Mouse (Mus musculus) adrenal gland, postnatal 10 days (tissue): ENCODE measurements around the gene Sorbs1. TPM values are rescaled to one million over a fixed set of nuclear protein-coding genes. Genes with fewer than 3 reads are reported as not detected.
A peak's percentile ranks its signal among the peaks of the same experiment; 100 is the strongest.

Experiments used
- DNase-seq: peaks from one replicate; pipeline ENCODE4 v3.0.0; 2021; ENCODE audit warnings: mixed read lengths
- total RNA-seq, 2 experiments: library from RNA; stranded (reverse); gene quantifications; 2 replicates each; pipeline ENCODE4 v1.2.3; 2021

Gene Sorbs1
- total RNA-seq, 2 experiments from 2014 or later = 172 to 181 TPM

GRCm38 (mm10) chr19:40436465-40437200 is 76.9 kb downstream of the Sorbs1 start:
- peak; percentile 84 for DNase-seq

GRCm38 (mm10) chr19:40435797-40436196 is 77.8 kb downstream of the Sorbs1 start:
- no peak for DNase-seq

GRCm38 (mm10) chr19:40435045-40435444 is 78.5 kb downstream of the Sorbs1 start:
- no peak for DNase-seq

- DNase-seq = no peak
Measured at GRCm38 (mm10) chr19:40434042-40434869, 79.3 kb downstream of the Sorbs1 start.

- peak; percentile 47 for DNase-seq
Measured at GRCm38 (mm10) chr19:40433316-40433912, 80.2 kb downstream of the Sorbs1 start.

- peak; percentile 19 for DNase-seq
Measured at GRCm38 (mm10) chr19:40431969-40432368, 81.6 kb downstream of the Sorbs1 start.

- no peak for DNase-seq
Measured at GRCm38 (mm10) chr19:40429572-40429971, 84.0 kb downstream of the Sorbs1 start.

- no peak for DNase-seq
Measured at GRCm38 (mm10) chr19:40429169-40429568, 84.4 kb downstream of the Sorbs1 start.

- no peak for DNase-seq
Measured at GRCm38 (mm10) chr19:40426103-40426960, 87.2 kb downstream of the Sorbs1 start.

GRCm38 (mm10) chr19:40425326-40425725 is 88.3 kb downstream of the Sorbs1 start:
- no peak for DNase-seq

GRCm38 (mm10) chr19:40421037-40421436 is 92.5 kb downstream of the Sorbs1 start:
- no peak for DNase-seq

GRCm38 (mm10) chr19:40419315-40419714 is 94.3 kb downstream of the Sorbs1 start:
- DNase-seq = peak; percentile 19

GRCm38 (mm10) chr19:40417155-40417821 is 96.3 kb downstream of the Sorbs1 start:
- DNase-seq = no peak

- DNase-seq = no peak
Measured at GRCm38 (mm10) chr19:40415725-40416124, 97.9 kb downstream of the Sorbs1 start.

GRCm38 (mm10) chr19:40414798-40415475 is 98.6 kb downstream of the Sorbs1 start:
- no peak for DNase-seq

- no peak for DNase-seq
Measured at GRCm38 (mm10) chr19:40414386-40414785, 99.2 kb downstream of the Sorbs1 start.

GRCm38 (mm10) chr19:40411379-40411813 is 102.2 kb downstream of the Sorbs1 start:
- no peak for DNase-seq

- DNase-seq = no peak
Measured at GRCm38 (mm10) chr19:40410511-40410910, 103.1 kb downstream of the Sorbs1 start.

- no peak for DNase-seq
Measured at GRCm38 (mm10) chr19:40410109-40410508, 103.5 kb downstream of the Sorbs1 start.

- no peak for DNase-seq
Measured at GRCm38 (mm10) chr19:40409500-40410035, 104.0 kb downstream of the Sorbs1 start.
